Mouse (Mus musculus) midbrain, embryonic 14.5 days (tissue): ENCODE measurements around the gene Stn1. TPM values are rescaled to one million over a fixed set of nuclear protein-coding genes. Genes with fewer than 3 reads are reported as not detected.

ENCODE experiments used
- ATAC-seq: fragments of 200-750 bp; cut with Nextera tagmentation; 2 replicates; pipeline ENCODE4 v1.8.0; 2017; ENCODE audit warnings: moderate number of reproducible peaks, moderate library complexity; ENCODE audit not compliant: low FRiP score, low TSS enrichment
- DNase-seq: peaks from one replicate; pipeline ENCODE4 v3.0.0-alpha.2; 2015
- H3K27ac ChIP-seq: fragments of 300-500 bp; sonication (generic); replicated peaks from 2 replicates; pipeline ENCODE4 v1.5.1; 2014; ENCODE audit warnings: mild to moderate bottlenecking, low read depth, low read length, moderate library complexity
- H3K27me3 ChIP-seq: fragments of 300-500 bp; sonication (generic); 2 replicates; pipeline ENCODE4 v1.6.1; 2014; ENCODE audit warnings: low read length, control low read depth, mixed read lengths; ENCODE audit not compliant: control insufficient read depth, insufficient read depth
- H3K36me3 ChIP-seq: fragments of 300-500 bp; sonication (generic); 2 replicates; pipeline ENCODE4 v1.6.1; 2014; ENCODE audit warnings: low read length, control low read depth; ENCODE audit not compliant: control insufficient read depth, insufficient read depth
- H3K4me1 ChIP-seq: fragments of 300-500 bp; sonication (generic); 2 replicates; pipeline ENCODE4 v1.6.1; 2014; ENCODE audit warnings: mild to moderate bottlenecking, antibody characterized with exemption, low read length, control low read depth; ENCODE audit not compliant: control insufficient read depth, insufficient read depth
- H3K4me2 ChIP-seq: fragments of 300-500 bp; sonication (generic); 2 replicates; pipeline ENCODE4 v1.6.1; 2014; ENCODE audit warnings: mild to moderate bottlenecking, low read length, moderate library complexity
- H3K4me3 ChIP-seq: fragments of 300-500 bp; sonication (generic); replicated peaks from 2 replicates; pipeline ENCODE4 v1.5.1; 2014; ENCODE audit warnings: low read depth, low read length
- H3K9ac ChIP-seq: fragments of 300-500 bp; sonication (generic); replicated peaks from 2 replicates; pipeline ENCODE4 v1.6.1; 2014; ENCODE audit warnings: mild to moderate bottlenecking, low read length, moderate library complexity
- H3K9me3 ChIP-seq: fragments of 300-500 bp; sonication (generic); 2 replicates; pipeline ENCODE4 v1.6.1; 2016; ENCODE audit warnings: low read length, control low read depth, mixed read lengths; ENCODE audit not compliant: control insufficient read depth
- WGBS: fragments of 180-500 bp; shearing (Covaris S2); extraction: QIAGEN DNeasy Blood & Tissue Kit; methylation state at CpG from one replicate; pipeline ENCODE4 v1.1.7; 2014; 5-methylcytosine and 5-hydroxymethylcytosine counted together
- polyA plus RNA-seq: library from polyadenylated mRNA; unstranded; fragments of >200 nt; fragmentation: Nextera tagmentation; extraction: Ambion mirVana; gene quantifications from 2 replicates; pipeline ENCODE4 v1.2.1, GENCODE M21; 2014

Gene Stn1
- polyA plus RNA-seq, 1 experiment from 2014 or later: 30.4 TPM

GRCm38 (mm10) chr19:47499841-47500240 is 37.5 kb downstream of the Stn1 start:
- 85% methylated on average over 5 of the region's 5 CpGs for WGBS
- Histone ChIP-seq H3K27ac (no peak overlapping the region), H3K9me3 (no peaks in the 10 kb centered on the region), H3K27me3 (no peaks in the 10 kb centered on the region), H3K4me3 (no peak overlapping the region), H3K9ac (no peak overlapping the region), H3K4me1 (no peaks in the 10 kb centered on the region), H3K36me3 (no peaks in the 10 kb centered on the region), H3K4me2 (no peak overlapping the region)
- DNase-seq: no peak
- ATAC-seq: no peak

GRCm38 (mm10) chr19:47498942-47499341 is 38.4 kb downstream of the Stn1 start:
- Histone ChIP-seq H3K4me3 (no peak overlapping the region), H3K9ac (no peak overlapping the region)
- 97% methylated on average over 4 of the region's 4 CpGs for WGBS

GRCm38 (mm10) chr19:47497736-47498135 is 39.6 kb downstream of the Stn1 start:
- Histone ChIP-seq H3K36me3 (no peaks in the 10 kb centered on the region), H3K9ac (no peak overlapping the region)
- WGBS: 92% methylated on average over 6 of the region's 6 CpGs

More at GRCm38 (mm10) chr19:47498942-47499341, 38.4 kb downstream of the Stn1 start:
- Histone ChIP-seq H3K9me3 (no peaks in the 10 kb centered on the region), H3K4me2 (no peak overlapping the region), H3K4me1 (peaks cover 3% of the 10 kb centered on the region; the same call in 1 of the 2 replicates), H3K27ac (no peak overlapping the region), H3K27me3 (no peaks in the 10 kb centered on the region), H3K36me3 (no peaks in the 10 kb centered on the region)
- DNase-seq (no peak), ATAC-seq (no peak)

GRCm38 (mm10) chr19:47497313-47497712 is 40.0 kb downstream of the Stn1 start:
- Histone ChIP-seq H3K9ac (no peak overlapping the region), H3K27me3 (no peaks in the 10 kb centered on the region), H3K4me1 (peaks cover 16% of the 10 kb centered on the region), H3K9me3 (no peaks in the 10 kb centered on the region), H3K27ac (no peak overlapping the region), H3K4me2 (no peak overlapping the region), H3K4me3 (no peak overlapping the region), H3K36me3 (no peaks in the 10 kb centered on the region)
- ATAC-seq: no peak
- no peak for DNase-seq
- 76% methylated on average over 9 of the region's 9 CpGs for WGBS

More at GRCm38 (mm10) chr19:47497736-47498135, 39.6 kb downstream of the Stn1 start:
- no peak overlapping the region for H3K27ac ChIP-seq
- peaks cover 15% of the 10 kb centered on the region for H3K4me1 ChIP-seq
- no peaks in the 10 kb centered on the region for H3K9me3 ChIP-seq
- H3K4me3 ChIP-seq: no peak overlapping the region
- ATAC-seq (no peak), DNase-seq (no peak)
- no peak overlapping the region for H3K4me2 ChIP-seq
- no peaks in the 10 kb centered on the region for H3K27me3 ChIP-seq

- ATAC-seq: peak; percentile 57
Observed at GRCm38 (mm10) chr19:47493017-47493997, 44.0 kb downstream of the Stn1 start.

GRCm38 (mm10) chr19:47492422-47492821 is 44.9 kb downstream of the Stn1 start:
- Histone ChIP-seq H3K4me1 (peaks cover 16% of the 10 kb centered on the region), H3K9ac (no peak overlapping the region), H3K27ac (peak overlapping the region; percentile 73; the same call in 1 of the 2 replicates), H3K9me3 (no peaks in the 10 kb centered on the region), H3K27me3 (no peaks in the 10 kb centered on the region), H3K4me3 (no peak overlapping the region), H3K4me2 (no peak overlapping the region), H3K36me3 (no peaks in the 10 kb centered on the region)
- peak; percentile 30 for DNase-seq
- no peak for ATAC-seq
- 13% methylated on average over 6 of the region's 6 CpGs for WGBS

More at GRCm38 (mm10) chr19:47493017-47493997, 44.0 kb downstream of the Stn1 start:
- Histone ChIP-seq H3K27ac (peak overlapping the region; percentile 73), H3K4me2 (peak overlapping the region; percentile 46), H3K36me3 (no peaks in the 10 kb centered on the region), H3K4me3 (peak overlapping the region; percentile 13), H3K9me3 (no peaks in the 10 kb centered on the region), H3K9ac (0 out of 2 replicates have a peak overlapping the region, but pooled peaks have one; percentile 31), H3K27me3 (no peaks in the 10 kb centered on the region), H3K4me1 (peaks cover 16% of the 10 kb centered on the region)
- DNase-seq: peak; percentile 72
- WGBS: 13% methylated on average over 23 of the region's 23 CpGs

- ATAC-seq: no peak
- no peak overlapping the region for H3K4me3 ChIP-seq
- no peak overlapping the region for H3K4me2 ChIP-seq
- H3K9ac ChIP-seq: no peak overlapping the region
- H3K9me3 ChIP-seq: no peaks in the 10 kb centered on the region
- H3K27ac ChIP-seq: no peak overlapping the region
- 54% methylated on average over 2 of the region's 2 CpGs for WGBS
- no peak for DNase-seq
- peaks cover 16% of the 10 kb centered on the region for H3K4me1 ChIP-seq
- H3K27me3 ChIP-seq: no peaks in the 10 kb centered on the region
- no peaks in the 10 kb centered on the region for H3K36me3 ChIP-seq
Observed at GRCm38 (mm10) chr19:47491853-47492252, 45.5 kb downstream of the Stn1 start.

GRCm38 (mm10) chr19:47489233-47489632 is 48.1 kb downstream of the Stn1 start:
- H3K4me3 ChIP-seq: no peak overlapping the region
- H3K4me2 ChIP-seq: no peak overlapping the region
- H3K9me3 ChIP-seq: no peaks in the 10 kb centered on the region
- H3K27ac ChIP-seq: no peak overlapping the region
- peaks cover 19% of the 10 kb centered on the region for H3K4me1 ChIP-seq
- no peaks in the 10 kb centered on the region for H3K36me3 ChIP-seq
- H3K9ac ChIP-seq: no peak overlapping the region
- ATAC-seq (no peak), DNase-seq (no peak)
- 92% methylated on average over 3 of the region's 3 CpGs for WGBS
- H3K27me3 ChIP-seq: no peaks in the 10 kb centered on the region
